Mouse (Mus musculus) CH12.LX (cell line): ENCODE data around the gene Yars2.

Experiments
- CHD1 ChIP-seq: IDR thresholded peaks from 2 replicates; pipeline ENCODE4 v1.6.1; 2012; ENCODE audit warnings: low read depth, low read length, improper control_type of control experiment, inconsistent platforms
- CTCF ChIP-seq, 2 experiments: IDR thresholded peaks in 1 of 2; conservative IDR thresholded peaks in 1 of 2; 2 replicates each; pipeline ENCODE4 v1.5.1; 2011 to 2012; ENCODE audit warnings: low read depth in 2 of 2, low read length in 2 of 2, improper control_type of control experiment in 1 of 2, inconsistent platforms in 1 of 2, mild to moderate bottlenecking in 1 of 2, moderate library complexity in 1 of 2
- EP300 ChIP-seq: IDR thresholded peaks from 2 replicates; pipeline ENCODE4 v1.6.1; 2011; ENCODE audit warnings: low read length, improper control_type of control experiment
- GABPA ChIP-seq: IDR thresholded peaks from 2 replicates; pipeline ENCODE4 v1.6.1; 2012; ENCODE audit warnings: low read depth, low read length, improper control_type of control experiment, inconsistent platforms; ENCODE audit not compliant: insufficient replicate concordance
- HCFC1 ChIP-seq: IDR thresholded peaks from 2 replicates; pipeline ENCODE4 v1.6.1; 2012; ENCODE audit warnings: low read depth, mild to moderate bottlenecking, inconsistent platforms, low read length, improper control_type of control experiment
- MAX ChIP-seq: IDR thresholded peaks from 2 replicates; pipeline ENCODE4 v1.6.1; 2011; ENCODE audit warnings: low read length, improper control_type of control experiment
- MYC ChIP-seq: IDR thresholded peaks from 2 replicates; pipeline ENCODE4 v1.6.1; 2011; ENCODE audit warnings: low read depth, mild to moderate bottlenecking, improper control_type of control experiment, low read length
- NELFE ChIP-seq: IDR thresholded peaks from 2 replicates; pipeline ENCODE4 v1.6.1; 2011; ENCODE audit warnings: low read depth, low read length, improper control_type of control experiment
- POLR2A ChIP-seq: IDR thresholded peaks from 2 replicates; pipeline ENCODE4 v1.6.1; 2011; ENCODE audit warnings: low read depth, mild to moderate bottlenecking, improper control_type of control experiment, low read length
- ZNF384 ChIP-seq: IDR thresholded peaks from 2 replicates; pipeline ENCODE4 v1.6.1; 2012; ENCODE audit warnings: low read depth, low read length, improper control_type of control experiment, inconsistent platforms

DNA sequence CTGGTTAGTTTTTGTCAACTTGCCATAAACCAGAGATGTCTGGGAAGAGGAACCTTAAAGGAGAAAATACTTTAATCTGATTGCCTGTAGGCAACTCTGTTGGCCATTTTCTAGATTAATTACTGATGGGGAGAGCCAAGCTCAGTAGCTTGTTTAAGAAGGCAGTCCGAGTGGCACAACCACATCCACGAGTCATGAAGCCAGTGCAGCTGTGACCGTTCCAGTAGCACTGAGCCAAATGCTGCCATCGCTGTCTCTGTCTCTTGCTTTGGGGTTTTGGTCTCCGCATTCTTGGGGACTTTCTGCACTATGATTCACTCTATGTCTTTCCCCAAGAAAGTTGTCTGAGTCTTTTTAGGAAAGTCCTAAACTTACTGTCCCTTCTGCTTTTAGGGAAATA lies 43.7 kb downstream of the Yars2 start:
- no peak for TF ChIP-seq MAX
- TF ChIP-seq CHD1, result no peak
- no peak for TF ChIP-seq CTCF (conservative IDR thresholded peaks at IDR 0.05 in 1 of 2, IDR thresholded peaks at IDR 0.05 in 1 of 2; ENCODE audit: low read depth in 2 of 2, low read length in 2 of 2)
- no peak for TF ChIP-seq EP300
- no peak for TF ChIP-seq HCFC1
- no peak for TF ChIP-seq POLR2A
- TF ChIP-seq MYC, result no peak
- no peak for TF ChIP-seq GABPA
- no peak for TF ChIP-seq ZNF384
- TF ChIP-seq NELFE, result no peak
